Mouse (Mus musculus) telencephalon, adult 2 months (tissue): ENCODE measurements around the gene Ncf4.

Source experiments
- DNase-seq: peaks from one replicate; pipeline ENCODE4 v3.0.0-alpha.2; 2011; ENCODE audit warnings: low read depth, low spot score

Ncf4 gene

DNA sequence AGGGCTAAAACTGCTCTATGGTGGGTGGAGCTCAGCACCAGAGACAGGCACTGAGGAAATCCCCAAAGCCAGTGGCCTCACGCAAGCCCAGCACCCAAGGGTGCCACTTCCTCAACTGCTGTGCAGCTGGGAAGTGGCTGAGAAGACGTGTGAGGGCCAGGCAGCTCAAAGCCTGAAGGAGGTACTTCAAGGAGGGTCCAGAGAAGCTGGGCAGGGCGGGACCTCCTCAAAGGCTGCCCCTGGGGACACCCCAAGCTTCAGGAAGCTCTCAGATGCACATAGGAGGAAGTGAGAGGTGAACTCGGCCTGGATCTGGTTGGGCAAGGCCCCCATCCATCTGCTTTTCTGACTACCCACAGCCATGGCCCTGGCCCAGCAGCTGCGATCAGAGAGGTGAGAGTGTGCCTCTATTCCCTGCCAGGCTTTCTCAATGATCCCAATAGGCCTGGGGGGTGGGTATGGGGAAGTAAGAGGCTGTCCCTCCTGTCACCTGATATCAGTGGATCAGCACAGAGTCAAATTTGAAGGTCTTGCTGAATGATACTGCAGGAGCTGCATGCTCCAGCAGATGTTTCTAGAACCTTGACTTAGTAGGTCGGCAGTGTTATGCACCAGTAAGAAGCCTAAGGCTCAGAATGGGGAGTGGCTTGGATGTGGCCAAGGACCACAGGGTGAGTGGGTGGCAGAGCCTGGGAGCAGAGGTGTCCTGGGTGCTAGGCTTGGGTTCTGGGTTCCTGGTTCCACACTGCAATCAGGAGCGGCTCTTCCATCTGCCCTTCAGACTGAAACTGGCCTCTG lies at the start of gene Ncf4:
Ncf4 (plus strand) TSS at position 107 of the 798 bp plus-strand sequence.
- DNase-seq: no peak

DNA sequence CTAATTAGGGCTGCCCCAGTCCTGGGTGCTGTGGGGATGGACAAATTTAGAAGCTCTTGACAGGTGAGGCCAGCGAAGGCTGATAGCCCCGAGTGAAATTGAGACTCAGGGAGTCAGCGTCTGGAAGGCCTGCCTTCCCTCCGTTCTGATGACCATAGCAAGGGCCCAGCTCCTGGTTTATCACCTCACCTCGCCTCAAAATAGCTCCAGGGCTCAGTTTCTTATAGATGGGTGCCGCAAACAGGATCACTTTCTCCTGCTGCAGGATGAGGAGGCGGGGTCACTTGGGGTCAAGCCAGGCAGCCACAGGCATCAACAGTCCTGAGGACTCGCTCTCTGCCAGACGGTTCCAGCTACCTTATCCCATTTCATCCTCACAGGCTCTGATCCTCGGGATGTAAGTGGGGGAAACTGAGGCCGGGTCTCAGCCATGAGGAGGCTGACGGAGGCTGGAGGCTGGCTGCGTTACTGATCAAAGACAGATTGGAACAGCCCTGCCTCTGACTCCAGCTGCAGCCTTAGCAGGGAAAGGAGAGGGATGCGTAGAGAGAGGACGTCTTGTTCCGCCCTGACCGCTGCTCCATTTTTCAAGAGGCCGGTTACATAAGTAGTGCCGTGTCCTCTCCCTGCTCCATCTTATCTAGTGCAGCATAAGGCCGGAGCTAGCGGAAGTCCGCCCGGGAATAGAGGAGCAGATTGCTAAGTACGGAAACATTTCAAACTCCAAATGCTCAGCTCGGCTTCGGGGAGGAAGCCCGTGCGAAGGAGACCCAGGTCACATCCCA lies 49.3 kb upstream of the Ncf4 start:
- peak; percentile 21 for DNase-seq

DNA sequence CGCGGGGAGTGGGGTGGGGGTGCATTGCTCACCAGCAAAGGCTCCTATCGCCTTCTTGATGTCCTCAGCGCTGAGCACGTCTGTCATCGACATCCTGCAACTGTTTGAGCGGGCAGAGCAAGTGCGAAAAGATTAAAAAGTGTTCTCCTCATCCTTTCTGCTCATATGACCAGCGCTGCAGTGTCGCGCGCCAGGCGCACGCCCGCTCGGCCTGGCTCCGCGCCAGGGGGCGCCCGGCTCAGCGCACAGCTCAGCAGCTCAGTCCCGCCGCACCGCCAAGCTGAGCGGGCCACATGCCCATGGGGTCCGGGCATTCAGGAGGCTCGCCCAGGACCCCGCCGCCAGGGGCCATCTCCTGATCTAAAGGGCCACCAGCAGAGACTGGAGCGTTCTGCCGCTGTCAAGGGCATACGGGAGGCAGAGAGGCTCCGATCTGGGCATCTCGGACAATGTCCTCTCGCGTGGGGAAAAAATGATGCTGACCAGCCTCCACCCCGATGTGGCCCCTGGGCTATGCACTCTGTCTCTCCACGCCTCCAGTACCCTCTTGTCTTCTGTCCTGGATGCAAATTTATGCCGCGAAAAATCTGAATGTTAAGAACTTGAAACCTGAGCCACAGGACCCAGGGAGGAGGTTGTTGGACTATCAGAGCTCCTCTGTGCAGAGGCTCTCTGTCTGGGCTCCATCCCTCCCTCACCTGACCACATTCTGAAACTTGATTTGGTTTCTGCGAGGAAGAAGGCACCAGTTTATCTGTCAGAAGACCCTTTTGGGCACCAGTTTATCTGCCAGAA lies 40.4 kb upstream of the Ncf4 start:
- DNase-seq: no peak

GRCm38 (mm10) chr15:78205192-78205591 lies 39.4 kb upstream of the Ncf4 start:
- no peak for DNase-seq

DNA sequence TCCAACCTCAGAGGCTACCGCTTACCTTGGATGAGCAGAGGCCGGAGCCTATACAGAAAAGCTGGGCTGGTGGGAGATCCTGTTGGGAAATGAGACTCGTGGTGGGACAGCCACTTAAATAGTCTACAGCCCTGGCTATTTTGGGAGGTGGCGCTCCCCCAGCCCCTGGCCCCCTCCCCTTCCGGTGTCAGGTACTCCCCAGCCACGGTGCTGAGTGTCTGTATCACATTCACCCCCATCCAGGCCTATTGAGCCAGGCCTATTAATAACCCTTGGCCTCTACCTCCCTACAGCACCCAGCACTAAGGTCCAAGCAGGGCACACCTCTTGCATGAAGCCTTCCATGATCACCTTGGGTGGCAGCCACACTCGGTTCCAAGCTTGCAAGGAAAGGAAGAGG lies 38.3 kb upstream of the Ncf4 start, which contains the start of gene Pvalb:
Pvalb (minus strand) TSS at position 89 of the 400 bp plus-strand sequence.
- no peak for DNase-seq

- no peak for DNase-seq
These were observed 34.4 kb upstream of the Ncf4 start for GRCm38 (mm10) chr15:78210203-78210602.

DNA sequence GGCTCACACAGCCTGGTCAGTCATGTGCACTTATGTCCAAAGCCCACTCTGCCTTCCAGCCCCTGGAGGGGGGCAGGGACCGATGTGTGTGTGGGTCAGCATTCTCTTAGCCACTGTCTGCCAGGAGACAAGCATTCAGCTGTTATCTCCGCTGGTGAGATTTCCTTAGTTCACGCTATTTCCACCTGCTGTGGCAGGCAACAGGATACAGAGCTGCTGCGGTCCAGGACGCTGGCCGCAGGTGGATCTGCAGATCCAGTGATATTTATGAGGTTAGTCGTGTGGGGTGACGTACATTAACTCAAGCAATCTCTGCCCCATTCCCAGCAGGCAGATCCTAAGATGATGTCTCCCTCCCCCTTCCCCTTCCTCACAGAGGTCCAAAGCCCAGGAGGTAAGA lies 33.2 kb upstream of the Ncf4 start:
- no peak for DNase-seq

GRCm38 (mm10) chr15:78215269-78215668 lies 29.3 kb upstream of the Ncf4 start:
- DNase-seq: no peak

GRCm38 (mm10) chr15:78227816-78228215 lies 16.8 kb upstream of the Ncf4 start:
- no peak for DNase-seq

- no peak for DNase-seq
These were observed 13.0 kb upstream of the Ncf4 start for GRCm38 (mm10) chr15:78231346-78232331.

- DNase-seq: no peak
These were observed 9.6 kb upstream of the Ncf4 start for GRCm38 (mm10) chr15:78234823-78235509.

- peak; percentile 68 for DNase-seq
These were observed 5.1 kb upstream of the Ncf4 start for GRCm38 (mm10) chr15:78239453-78239852.

DNA sequence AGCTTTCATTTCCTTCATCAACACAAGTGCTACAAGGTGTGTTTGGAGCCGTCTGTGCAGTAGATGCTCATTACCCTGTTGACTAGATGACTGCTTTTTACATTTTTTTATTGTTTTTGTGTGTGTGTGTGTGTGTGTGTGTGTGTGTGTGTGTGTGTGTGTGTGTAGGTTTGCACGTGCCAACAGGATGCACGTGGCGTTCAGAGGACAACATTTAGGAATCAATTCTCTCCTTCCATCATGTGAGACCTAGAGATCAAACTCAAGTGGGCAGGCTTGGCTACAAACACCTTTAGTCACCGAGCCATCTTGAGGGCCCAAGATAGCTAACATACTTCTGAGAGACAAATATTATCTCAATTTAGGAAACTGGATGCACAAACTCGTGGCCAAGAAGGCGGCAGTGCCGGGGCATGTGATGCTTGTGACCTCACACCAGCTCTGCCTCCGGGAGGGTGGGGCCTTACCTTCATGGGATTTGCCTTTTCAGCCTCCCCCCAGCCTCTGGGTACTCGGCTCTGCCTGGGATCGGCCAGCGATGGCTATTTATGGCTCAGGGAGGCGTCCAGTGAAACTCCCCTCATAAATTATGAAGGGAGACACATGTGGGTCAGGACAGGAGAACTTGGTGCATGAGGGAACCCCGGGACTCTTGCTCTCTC lies 4.5 kb upstream of the Ncf4 start:
- DNase-seq: no peak

DNA sequence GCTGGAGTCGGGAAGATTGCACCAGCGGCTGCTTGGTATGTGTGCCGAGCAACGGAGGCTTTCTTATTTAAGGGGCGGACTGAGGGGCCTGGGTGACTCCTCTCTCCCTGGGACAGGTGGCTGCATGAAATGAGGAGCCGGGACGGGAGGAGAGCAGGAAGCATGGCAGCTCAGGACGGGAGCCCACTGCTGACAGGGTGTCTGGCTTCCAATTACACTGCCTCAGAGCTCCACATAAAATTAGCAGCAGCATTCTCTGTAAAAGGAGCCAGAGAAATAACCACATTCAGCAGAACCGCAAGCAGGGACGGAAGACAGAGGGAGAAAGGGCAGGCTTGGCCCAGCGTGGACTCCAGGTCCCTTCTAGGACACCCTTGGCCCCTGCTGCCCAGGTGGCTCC lies 3.3 kb upstream of the Ncf4 start:
- no peak for DNase-seq

- no peak for DNase-seq
These were observed 1.5 kb upstream of the Ncf4 start for GRCm38 (mm10) chr15:78243061-78243460.

DNA sequence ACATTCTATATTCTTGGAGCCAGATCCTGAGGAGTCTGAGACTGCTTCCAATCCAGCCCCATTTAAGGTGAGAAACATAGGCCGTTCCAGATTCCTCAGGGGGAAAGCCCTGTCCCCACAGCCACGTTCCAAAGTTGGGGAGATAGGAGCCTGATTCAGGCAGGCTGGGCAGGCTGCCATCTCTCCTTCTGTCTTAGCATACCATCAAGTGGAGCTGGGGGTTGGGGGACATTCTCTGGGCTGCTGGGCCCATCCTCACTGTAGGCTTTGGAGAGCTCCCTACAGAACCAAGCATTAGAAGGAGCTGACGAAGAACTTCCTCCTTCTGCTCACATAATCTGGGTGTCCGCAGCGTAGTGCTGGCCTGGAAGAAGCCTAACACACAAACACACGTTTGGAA lies 827 bp upstream of the Ncf4 start:
- no peak for DNase-seq

DNA sequence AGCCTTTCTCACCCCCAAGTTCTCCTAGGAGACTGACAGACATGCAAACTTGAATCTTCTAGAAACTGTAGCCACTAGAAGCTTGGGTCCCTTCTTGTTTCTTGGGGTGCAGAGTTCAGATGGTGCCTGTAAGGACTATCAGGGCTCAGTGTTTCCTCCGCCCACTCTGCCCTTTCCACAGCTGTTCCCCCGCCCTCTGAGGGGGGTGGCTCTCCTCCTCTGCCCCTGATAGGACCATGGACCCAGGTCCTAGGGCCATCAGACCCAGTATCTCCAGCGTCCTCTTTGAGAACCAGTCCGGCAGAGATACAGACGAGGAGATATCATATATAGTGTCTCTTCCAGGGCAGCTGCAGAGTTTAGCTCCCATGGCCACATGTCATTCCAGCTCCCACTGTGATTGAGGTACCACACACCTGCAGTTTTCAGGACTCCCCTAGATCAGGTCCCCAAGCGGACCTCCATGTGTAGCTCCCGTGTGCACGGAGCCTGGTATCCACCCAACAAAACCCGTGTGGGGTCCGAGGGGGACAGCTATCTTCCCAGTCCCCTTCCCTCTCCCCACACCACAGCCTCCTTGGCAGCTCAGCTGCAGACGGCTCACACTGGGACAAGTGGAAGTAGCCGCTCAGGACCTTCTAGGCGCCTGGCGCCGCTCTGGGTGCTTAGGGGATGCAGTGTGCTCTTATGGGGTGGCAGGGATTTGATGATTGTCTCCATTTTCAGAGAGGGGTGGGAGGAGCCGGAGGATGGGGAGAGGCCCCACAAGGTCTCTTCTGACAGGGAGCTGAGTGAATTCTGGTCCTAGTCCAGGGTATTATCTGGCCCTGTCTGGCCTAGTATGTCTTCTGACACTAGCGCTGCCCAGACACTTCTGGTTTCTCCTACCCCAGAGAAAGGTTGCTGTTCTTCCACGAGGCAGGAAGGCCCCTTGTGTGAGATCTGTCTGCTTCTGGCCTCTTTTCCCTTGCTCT lies 1.8 kb downstream of the Ncf4 start:
- DNase-seq: no peak

DNA sequence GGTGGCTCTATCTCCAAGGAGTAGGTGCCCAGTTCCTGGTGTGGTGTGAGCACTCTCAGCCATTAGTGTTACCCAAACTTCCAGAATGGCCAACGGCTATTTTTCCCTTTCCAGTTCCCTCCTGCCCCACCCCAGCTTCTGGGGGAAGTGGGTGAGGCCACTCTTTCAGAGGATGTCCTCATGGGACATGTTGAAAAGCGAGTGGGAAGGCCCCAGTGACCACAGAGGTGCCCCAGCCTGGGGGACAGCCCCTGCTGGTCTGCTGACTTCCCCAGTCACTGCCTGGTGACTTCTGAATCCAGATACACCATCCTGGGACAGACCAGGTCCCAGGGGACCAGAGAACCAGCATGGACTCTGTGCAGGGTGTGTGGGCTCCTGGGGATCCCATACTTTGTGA lies 3.1 kb downstream of the Ncf4 start:
- DNase-seq: no peak

DNA sequence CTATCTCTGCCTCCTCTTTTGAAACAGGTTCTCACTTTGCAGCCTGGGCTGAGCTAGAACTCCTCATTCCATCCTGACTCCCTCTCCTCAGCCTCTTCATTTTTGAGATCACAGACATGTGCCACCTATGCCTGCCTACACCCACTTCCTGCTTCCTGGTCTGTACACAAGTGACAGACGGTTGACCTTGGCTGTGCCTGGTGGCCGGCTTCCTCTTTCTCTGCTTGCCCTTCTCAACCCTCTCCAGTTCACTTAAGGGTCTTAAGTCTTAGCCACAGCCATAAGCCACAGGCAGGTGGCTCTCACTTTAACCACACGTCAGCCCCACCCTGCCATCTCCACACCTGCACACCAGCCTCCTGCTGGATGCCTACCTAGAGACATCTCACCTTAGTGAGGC lies 3.8 kb downstream of the Ncf4 start:
- DNase-seq: no peak
